Mouse (Mus musculus): ENCODE results near the gene Zfhx3.

Gene Zfhx3

GRCm38 (mm10) chr8:108714636-108715415 lies 772.4 kb downstream of the Zfhx3 start:
- DNase-seq (ENCODE audit: low spot score in 2 of 2), result no peak

DNA sequence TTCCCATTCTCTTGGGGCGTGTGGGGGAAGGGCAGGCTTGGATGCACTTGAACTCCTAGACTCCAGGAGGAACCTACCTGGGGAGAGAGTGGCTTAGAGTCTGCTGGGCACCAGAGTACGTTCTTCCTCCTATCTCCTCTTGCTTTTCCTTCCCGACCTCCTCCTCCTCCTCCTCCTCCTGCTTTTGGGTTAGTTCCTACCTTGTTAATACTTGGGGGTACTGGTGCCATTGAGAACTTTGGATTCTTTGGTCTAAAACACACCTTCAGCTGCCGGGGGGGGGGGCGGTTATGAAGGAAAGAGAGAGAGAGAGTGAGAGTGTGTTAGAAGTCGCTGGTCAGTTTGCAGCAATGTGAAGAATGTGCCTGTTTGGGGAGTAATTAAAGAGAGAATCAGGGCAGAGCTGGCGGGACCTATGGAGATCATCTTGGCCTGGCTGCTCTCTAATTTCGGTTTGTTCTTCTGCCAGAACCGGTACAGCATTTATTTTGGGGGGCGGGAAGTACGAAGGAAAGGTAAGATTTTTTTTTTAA lies 773.0 kb downstream of the Zfhx3 start:
- no peak for DNase-seq (ENCODE audit: low spot score in 2 of 2)

DNA sequence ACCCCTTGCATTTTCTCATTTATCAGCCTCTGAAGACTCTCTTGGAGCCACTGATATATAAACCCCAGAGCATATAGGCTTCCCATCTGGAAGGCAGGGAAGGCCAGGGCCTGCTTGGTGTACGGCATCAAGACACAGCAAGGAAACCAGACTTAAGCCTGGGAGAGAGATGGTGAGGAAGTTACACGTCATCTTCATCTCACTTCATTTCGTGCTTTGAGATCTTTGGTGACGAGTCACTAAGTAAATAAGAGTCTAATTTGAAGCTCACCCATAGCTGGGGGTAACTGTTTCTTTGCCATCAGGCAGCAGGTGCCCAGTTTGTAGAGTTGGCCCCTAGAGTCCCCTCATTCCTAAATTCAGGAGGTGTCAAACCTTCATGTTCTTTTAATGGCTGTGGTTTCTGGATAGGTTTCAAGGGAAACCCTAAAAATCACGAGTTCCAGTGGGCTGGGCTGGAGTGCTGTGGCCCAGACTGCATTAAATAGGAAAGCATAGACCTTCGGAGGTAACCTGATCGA lies 773.9 kb downstream of the Zfhx3 start:
- no peak for DNase-seq (ENCODE audit: low spot score in 2 of 2)

- no peak for DNase-seq (ENCODE audit: low spot score in 2 of 2)
Measured at GRCm38 (mm10) chr8:108717545-108717944, 775.1 kb downstream of the Zfhx3 start.

- no peak for DNase-seq (ENCODE audit: low spot score in 2 of 2)
Measured at GRCm38 (mm10) chr8:108718031-108718430, 775.6 kb downstream of the Zfhx3 start.

DNA sequence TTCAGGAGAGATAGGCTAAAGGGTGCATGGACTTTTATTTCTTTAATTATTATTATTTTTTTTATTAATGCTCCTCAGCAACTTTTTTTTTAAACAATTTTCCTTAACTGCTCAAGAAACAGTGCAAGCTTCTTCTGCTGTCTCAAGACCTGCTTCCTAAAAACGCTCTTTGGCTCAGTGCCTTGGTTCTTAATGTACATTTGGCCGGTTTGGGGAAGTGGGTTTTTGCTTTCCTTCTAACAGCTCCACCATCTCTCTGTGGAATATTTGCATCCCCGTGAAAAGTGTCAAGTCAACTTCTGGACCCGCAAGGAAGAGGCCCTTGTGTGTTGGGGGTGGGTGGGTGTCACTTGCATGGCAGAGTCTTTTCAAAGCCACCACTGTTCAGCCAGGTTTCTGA lies 778.4 kb downstream of the Zfhx3 start:
- no peak for DNase-seq (ENCODE audit: low spot score in 2 of 2)

- peak; percentile 27 to 64 for DNase-seq (ENCODE audit: low spot score in 2 of 2)
Measured at GRCm38 (mm10) chr8:108722671-108723513, 780.4 kb downstream of the Zfhx3 start.

DNA sequence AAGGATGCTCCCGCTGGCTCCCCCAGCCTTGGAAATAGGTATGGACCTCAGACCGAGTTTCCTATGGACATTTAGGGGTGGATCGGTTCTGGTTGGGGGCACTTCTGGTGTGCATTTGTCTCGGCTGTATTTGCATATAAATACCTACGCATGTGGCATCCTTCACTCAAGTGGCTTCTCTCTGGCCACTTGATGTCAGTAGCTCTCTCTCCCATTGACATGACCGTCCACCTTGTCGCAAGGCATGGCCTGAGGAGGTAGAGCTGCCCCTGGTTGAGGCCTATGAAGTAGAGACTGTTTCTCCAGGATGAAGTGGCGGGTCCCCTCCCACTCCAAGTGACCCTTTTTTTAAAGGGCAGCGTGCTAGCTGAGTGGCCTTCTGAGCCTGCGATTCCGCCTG lies 781.2 kb downstream of the Zfhx3 start:
- no peak for DNase-seq (ENCODE audit: low spot score in 2 of 2)

DNA sequence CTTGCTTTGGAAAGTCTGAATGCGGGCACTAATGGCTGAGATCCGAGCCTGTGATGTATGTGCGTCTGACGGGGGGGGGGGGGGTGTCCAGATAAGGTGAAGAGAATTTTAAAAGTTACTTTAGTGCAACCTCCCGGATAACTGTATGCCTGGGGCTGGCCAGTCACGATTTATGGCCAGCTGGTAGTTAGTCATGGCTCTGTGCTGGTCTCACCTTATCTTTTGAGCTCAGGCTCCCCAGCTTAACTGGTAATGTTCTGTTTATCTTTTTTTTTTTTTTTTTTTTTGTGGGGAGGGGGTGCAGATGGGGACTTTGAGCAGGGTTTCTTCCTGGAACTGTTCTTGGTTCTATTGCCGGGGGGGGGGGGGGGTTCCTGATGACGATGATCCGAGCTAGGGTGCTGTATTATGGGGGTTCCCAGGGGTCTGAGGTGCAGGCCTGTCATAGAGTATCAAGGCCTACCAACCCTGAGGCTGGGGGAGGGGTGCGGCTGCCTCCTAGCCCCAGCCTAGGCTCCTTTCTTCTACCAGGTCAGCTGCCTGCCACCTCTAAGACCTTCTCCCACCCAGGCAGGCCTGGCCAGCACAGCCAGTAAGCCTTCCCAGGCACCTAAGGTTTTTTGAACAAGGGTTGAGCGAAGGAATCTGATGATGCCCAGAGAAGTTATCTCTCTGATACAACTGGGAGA lies 782.5 kb downstream of the Zfhx3 start:
- no peak for DNase-seq (ENCODE audit: low spot score in 2 of 2)

- no peak for DNase-seq (ENCODE audit: low spot score in 2 of 2)
Measured at GRCm38 (mm10) chr8:108725631-108726030, 783.2 kb downstream of the Zfhx3 start.

- DNase-seq (ENCODE audit: low spot score in 2 of 2), result no peak
Measured at GRCm38 (mm10) chr8:108726541-108727241, 784.2 kb downstream of the Zfhx3 start.

- DNase-seq (ENCODE audit: low spot score in 2 of 2), result no peak
Measured at GRCm38 (mm10) chr8:108729169-108729568, 786.7 kb downstream of the Zfhx3 start.

DNA sequence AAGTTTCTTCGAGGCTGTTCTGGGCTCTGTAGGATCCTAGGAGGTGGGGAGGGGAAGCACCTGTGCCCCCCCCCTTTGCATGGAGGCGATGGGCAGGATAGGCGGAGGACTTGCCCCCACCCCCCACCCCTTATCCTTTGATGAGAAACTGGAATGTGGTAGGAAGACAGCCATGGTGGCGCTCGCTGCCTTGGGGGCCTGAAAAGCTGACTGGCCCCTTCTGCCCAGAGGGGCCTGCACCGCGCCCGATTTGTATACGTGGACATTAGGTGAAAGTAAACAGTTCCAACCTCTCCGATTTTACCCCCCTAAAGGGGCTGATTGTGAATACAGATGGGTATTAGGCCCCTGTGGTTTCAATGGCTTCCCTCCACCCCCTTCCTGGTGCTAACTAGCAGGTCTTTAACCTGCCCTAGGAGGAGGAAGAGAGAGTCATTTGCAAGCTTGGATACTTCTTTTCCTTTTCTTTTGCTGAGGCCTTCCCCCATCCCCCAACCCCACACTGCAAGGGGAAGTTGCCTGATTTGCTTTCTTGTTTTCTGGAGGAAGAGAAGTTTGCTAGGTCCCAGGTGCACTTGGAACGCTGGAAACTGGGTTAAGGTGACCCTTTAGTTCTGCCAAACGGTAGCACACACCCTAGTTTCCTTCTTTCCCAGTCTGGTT lies 787.4 kb downstream of the Zfhx3 start:
- no peak for DNase-seq (ENCODE audit: low spot score in 2 of 2)

- DNase-seq (ENCODE audit: low spot score in 2 of 2), result no peak
Measured at GRCm38 (mm10) chr8:108730907-108731440, 788.5 kb downstream of the Zfhx3 start.

DNA sequence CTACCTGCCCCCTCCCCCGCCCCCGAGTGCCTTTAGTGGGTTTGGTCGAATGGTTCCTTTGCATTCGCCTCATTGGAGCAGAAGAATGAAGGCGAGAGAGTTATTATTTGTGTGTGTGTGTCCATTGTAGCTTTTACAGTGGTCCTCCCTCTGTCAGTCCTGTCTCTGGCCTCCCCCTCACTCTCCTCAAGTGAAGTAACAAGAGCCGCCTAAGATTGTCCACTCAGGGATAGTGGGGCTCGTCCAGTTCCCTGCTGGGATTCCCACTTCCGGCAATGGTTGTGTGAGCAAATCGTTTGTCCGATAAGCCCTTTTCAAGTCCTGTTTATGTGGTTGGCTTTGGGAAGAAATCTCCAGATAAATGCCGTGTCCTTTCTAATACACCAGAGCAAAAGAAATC lies 790.1 kb downstream of the Zfhx3 start:
- DNase-seq (ENCODE audit: low spot score in 2 of 2), result no peak

GRCm38 (mm10) chr8:108733385-108733784 lies 790.9 kb downstream of the Zfhx3 start:
- DNase-seq (ENCODE audit: low spot score in 2 of 2), result no peak

- DNase-seq (ENCODE audit: low spot score in 2 of 2), result no peak
Measured at GRCm38 (mm10) chr8:108736442-108736841, 794.0 kb downstream of the Zfhx3 start.

DNA sequence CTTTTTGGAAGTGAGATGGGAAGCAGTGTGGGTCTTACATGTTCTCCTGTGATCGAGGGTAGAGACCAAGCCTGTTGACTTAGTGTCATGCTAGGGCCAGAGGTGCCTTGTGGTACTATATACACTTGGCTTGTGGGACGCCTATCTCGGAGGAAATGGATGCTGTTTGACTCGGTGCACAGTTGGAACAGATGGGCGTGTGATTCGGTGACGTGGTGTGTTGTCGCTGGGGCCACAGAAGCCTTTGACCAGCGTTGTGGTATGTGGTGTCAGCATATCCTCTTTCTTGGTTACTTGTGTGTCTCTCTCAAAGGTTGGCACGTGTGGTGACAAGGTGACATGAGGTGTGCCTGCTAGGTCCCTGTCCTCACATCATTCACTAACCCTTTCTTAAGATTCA lies 795.7 kb downstream of the Zfhx3 start:
- DNase-seq (ENCODE audit: low spot score in 2 of 2), result no peak

- no peak for DNase-seq (ENCODE audit: low spot score in 2 of 2)
Measured at GRCm38 (mm10) chr8:108739517-108739916, 797.1 kb downstream of the Zfhx3 start.

DNA sequence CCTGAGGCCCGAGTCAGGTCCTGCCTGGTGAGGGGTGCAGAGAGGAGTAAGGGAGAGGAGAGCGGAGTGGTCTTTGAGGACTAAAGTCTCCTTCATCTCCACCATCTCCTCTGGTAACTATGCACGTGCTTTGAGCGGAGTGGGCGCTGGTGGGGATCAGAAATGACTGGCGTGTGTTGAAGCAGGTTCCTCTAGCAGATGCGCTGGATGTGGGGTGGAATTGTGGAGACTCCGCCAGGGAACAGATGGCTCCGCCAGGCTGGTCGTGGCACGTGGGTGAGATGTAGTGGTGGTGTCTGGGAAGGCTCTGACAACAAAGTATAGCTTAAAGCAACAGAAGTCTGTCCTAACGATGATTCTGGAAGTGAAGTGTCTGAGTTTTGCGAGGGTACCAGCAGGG lies 798.0 kb downstream of the Zfhx3 start:
- peak; percentile 62 to 88 for DNase-seq (ENCODE audit: low spot score in 2 of 2)

All from left cerebral cortex, adult 9 months (tissue).